Mouse (Mus musculus) ES-Bruce4 (cell line): ENCODE data around the gene Ehmt1. TPM values are rescaled to one million over a fixed set of nuclear protein-coding genes. Genes with fewer than 3 reads are reported as not detected.

Source experiments
- H3K27ac ChIP-seq: 2 replicates; pipeline ENCODE4 v1.5.1; 2012; ENCODE audit warnings: low read length, inconsistent platforms; ENCODE audit not compliant: insufficient read depth
- H3K27me3 ChIP-seq: 2 replicates; pipeline ENCODE4 v1.6.1; 2012; ENCODE audit warnings: mild to moderate bottlenecking, low read length, inconsistent platforms; ENCODE audit not compliant: control insufficient read depth, poor library complexity, insufficient read depth, severe bottlenecking
- H3K36me3 ChIP-seq: 2 replicates; pipeline ENCODE4 v1.6.1; 2012; ENCODE audit warnings: inconsistent platforms, mild to moderate bottlenecking, low read length, moderate library complexity; ENCODE audit not compliant: control insufficient read depth, poor library complexity, insufficient read depth, severe bottlenecking
- H3K4me1 ChIP-seq: one replicate; pipeline ENCODE4 v1.8.1; 2011; ENCODE audit warnings: low read length; ENCODE audit not compliant: control insufficient read depth, insufficient read depth
- H3K4me3 ChIP-seq: 2 replicates; pipeline ENCODE4 v1.5.1; 2011; ENCODE audit warnings: low read depth, mild to moderate bottlenecking, low read length
- H3K9ac ChIP-seq: 2 replicates; pipeline ENCODE4 v1.6.1; 2012; ENCODE audit warnings: low read depth, mild to moderate bottlenecking, inconsistent platforms; ENCODE audit not compliant: poor library complexity, severe bottlenecking
- H3K9me3 ChIP-seq: replicated peaks from 2 replicates; pipeline ENCODE4 v1.6.1; 2012; ENCODE audit warnings: mild to moderate bottlenecking, low read length, inconsistent platforms; ENCODE audit not compliant: control insufficient read depth, poor library complexity, insufficient read depth, severe bottlenecking
- CTCF ChIP-seq: IDR thresholded peaks from one replicate; pipeline ENCODE4 v1.8.1; 2011; ENCODE audit warnings: low read depth, low read length
- EP300 ChIP-seq: IDR thresholded peaks from 2 replicates; pipeline ENCODE4 v1.6.1; 2011; ENCODE audit warnings: low read depth, low read length; ENCODE audit not compliant: insufficient read depth
- POLR2A ChIP-seq: IDR thresholded peaks from one replicate; pipeline ENCODE4 v1.8.1; 2011; ENCODE audit warnings: low read length; ENCODE audit not compliant: insufficient read depth
- polyA plus RNA-seq: library from polyadenylated mRNA; stranded (reverse); fragments of >200 nt; gene quantifications from 2 replicates; pipeline ENCODE4 v1.2.4, GENCODE M21; 2011; ENCODE audit warnings: low read depth; ENCODE audit not compliant: missing spikeins, insufficient read depth, insufficient read length

Ehmt1 gene
- polyA plus RNA-seq: 94.1 and 104 TPM in 2 replicates

- H3K9me3 ChIP-seq: no peaks in the 10 kb centered on the region
- no peaks in the 10 kb centered on the region for H3K36me3 ChIP-seq
- TF ChIP-seq EP300: no peak
- peak; percentile 93 for TF ChIP-seq POLR2A
- TF ChIP-seq CTCF: no peak
- H3K4me1 ChIP-seq: peaks cover 2% of the 10 kb centered on the region
- peak within 1 kb of the TSS; percentile 97 for H3K9ac ChIP-seq
- H3K27ac ChIP-seq: peak within 1 kb of the TSS; percentile 81
- no peaks in the 10 kb centered on the region for H3K27me3 ChIP-seq
- peak within 1 kb of the TSS; percentile 98 for H3K4me3 ChIP-seq
Measured at GRCm38 (mm10) chr2:24918930-24919838, at the start of gene Ehmt1. Ehmt1 (minus strand) TSS chr2:24919614.

- TF ChIP-seq POLR2A: peak; percentile 87
- TF ChIP-seq EP300: peak; percentile 54; the same call in 1 of the 2 replicates
- TF ChIP-seq CTCF: peak; percentile 97
- H3K36me3 ChIP-seq: peaks cover 43% of the 10 kb centered on the region
- H3K9me3 ChIP-seq: no peaks in the 10 kb centered on the region
- peaks cover 1% of the 10 kb centered on the region for H3K4me1 ChIP-seq
- H3K9ac ChIP-seq: peak within 1 kb of the TSS; percentile 67
- H3K4me3 ChIP-seq: peak within 1 kb of the TSS; percentile 88
- no peaks in the 10 kb centered on the region for H3K27me3 ChIP-seq
- H3K27ac ChIP-seq: no peak within 1 kb of the TSS
Measured at GRCm38 (mm10) chr2:24962304-24963000, 43.0 kb upstream of the Ehmt1 start, which contains the start of gene Dph7. Dph7 (plus strand) TSS chr2:24962400.

GRCm38 (mm10) chr2:24960910-24961309 is 41.5 kb upstream of the Ehmt1 start:
- no peak overlapping the region for H3K9ac ChIP-seq
- H3K4me1 ChIP-seq: peaks cover 1% of the 10 kb centered on the region
- H3K27ac ChIP-seq: no peak overlapping the region
- H3K36me3 ChIP-seq: peaks cover 49% of the 10 kb centered on the region
- no peaks in the 10 kb centered on the region for H3K9me3 ChIP-seq
- TF ChIP-seq POLR2A (no peak), CTCF (peak; percentile 69)
- H3K4me3 ChIP-seq: no peak overlapping the region
- H3K27me3 ChIP-seq: no peaks in the 10 kb centered on the region

- Histone ChIP-seq H3K9ac (no peak overlapping the region), H3K9me3 (no peaks in the 10 kb centered on the region), H3K36me3 (peaks cover 56% of the 10 kb centered on the region), H3K27ac (no peak overlapping the region), H3K27me3 (no peaks in the 10 kb centered on the region), H3K4me1 (no peaks in the 10 kb centered on the region), H3K4me3 (no peak overlapping the region)
- no peak for TF ChIP-seq CTCF
- no peak for TF ChIP-seq POLR2A
- no peak for TF ChIP-seq EP300
Measured at GRCm38 (mm10) chr2:24952537-24953055, 33.2 kb upstream of the Ehmt1 start.

- H3K9me3 ChIP-seq: no peaks in the 10 kb centered on the region
- no peak overlapping the region for H3K27ac ChIP-seq
- H3K27me3 ChIP-seq: no peaks in the 10 kb centered on the region
- no peaks in the 10 kb centered on the region for H3K4me1 ChIP-seq
- peak overlapping the region; percentile 95 for H3K9ac ChIP-seq
- H3K4me3 ChIP-seq: peak overlapping the region; percentile 93
- no peak for TF ChIP-seq CTCF
- TF ChIP-seq EP300: no peak
- no peak for TF ChIP-seq POLR2A
- H3K36me3 ChIP-seq: peaks cover 36% of the 10 kb centered on the region
Measured at GRCm38 (mm10) chr2:24950189-24950535, 30.7 kb upstream of the Ehmt1 start.
